Mouse (Mus musculus): Measurements from ENCODE around the gene C1qtnf1. TPM values are rescaled to one million over a fixed set of nuclear protein-coding genes. Genes with fewer than 3 reads are reported as not detected.

The C1qtnf1 gene
- polyA plus RNA-seq, 1 experiment from 2014 or later = 1.9 TPM

GRCm38 (mm10) chr11:118438665-118439414 lies 10.8 kb downstream of the C1qtnf1 start:
- no peaks in the 10 kb centered on the region for H3K4me1 ChIP-seq (replicated peaks)
- H3K27ac ChIP-seq (replicated peaks) = no peak overlapping the region
- H3K9me3 ChIP-seq (replicated peaks) = no peaks in the 10 kb centered on the region
- H3K9ac ChIP-seq = no peak overlapping the region
- 46% methylated on average over 11 of the region's 11 CpGs for WGBS (ENCODE audit: insufficient replicate concordance)
- H3K36me3 ChIP-seq (replicated peaks) = no peaks in the 10 kb centered on the region
- H3K4me2 ChIP-seq = no peak overlapping the region
- H3K4me3 ChIP-seq (replicated peaks) = no peak overlapping the region
- no peak for ATAC-seq (ENCODE audit: insufficient read depth)
- no peaks in the 10 kb centered on the region; the same call in none of the 2 replicates for H3K27me3 ChIP-seq

GRCm38 (mm10) chr11:118442691-118443090 lies 14.7 kb downstream of the C1qtnf1 start:
- ATAC-seq (ENCODE audit: insufficient read depth) = no peak
- no peaks in the 10 kb centered on the region for H3K9me3 ChIP-seq (replicated peaks)
- 68% methylated on average over 13 of the region's 13 CpGs for WGBS (ENCODE audit: insufficient replicate concordance)
- H3K4me2 ChIP-seq = no peak overlapping the region
- H3K9ac ChIP-seq = no peak overlapping the region
- no peak overlapping the region for H3K4me3 ChIP-seq (replicated peaks)
- H3K27ac ChIP-seq (replicated peaks) = no peak overlapping the region
- H3K27me3 ChIP-seq = peaks cover 8% of the 10 kb centered on the region; the same call in 1 of the 2 replicates
- no peaks in the 10 kb centered on the region for H3K36me3 ChIP-seq (replicated peaks)
- H3K4me1 ChIP-seq (replicated peaks) = no peaks in the 10 kb centered on the region

GRCm38 (mm10) chr11:118443201-118443970 lies 15.4 kb downstream of the C1qtnf1 start:
- no peak for ATAC-seq (ENCODE audit: insufficient read depth)
- H3K27me3 ChIP-seq = peaks cover 8% of the 10 kb centered on the region; the same call in 1 of the 2 replicates
- no peaks in the 10 kb centered on the region for H3K4me1 ChIP-seq (replicated peaks)
- no peak overlapping the region for H3K9ac ChIP-seq
- no peaks in the 10 kb centered on the region for H3K36me3 ChIP-seq (replicated peaks)
- H3K27ac ChIP-seq (replicated peaks) = no peak overlapping the region
- H3K4me3 ChIP-seq (replicated peaks) = no peak overlapping the region
- no peak overlapping the region for H3K4me2 ChIP-seq
- H3K9me3 ChIP-seq (replicated peaks) = no peaks in the 10 kb centered on the region
- 32% methylated on average over 11 of the region's 11 CpGs for WGBS (ENCODE audit: insufficient replicate concordance)

GRCm38 (mm10) chr11:118445843-118446242 lies 17.8 kb downstream of the C1qtnf1 start:
- Histone ChIP-seq H3K4me3 (replicated peaks) (no peak overlapping the region), H3K9ac (no peak overlapping the region), H3K4me2 (no peak overlapping the region), H3K27ac (replicated peaks) (no peak overlapping the region), H3K36me3 (replicated peaks) (no peaks in the 10 kb centered on the region), H3K9me3 (replicated peaks) (no peaks in the 10 kb centered on the region), H3K27me3 (peaks cover 8% of the 10 kb centered on the region; the same call in 1 of the 2 replicates), H3K4me1 (replicated peaks) (no peaks in the 10 kb centered on the region)
- 7% methylated on average over 3 of the region's 3 CpGs for WGBS (ENCODE audit: insufficient replicate concordance)
- ATAC-seq (ENCODE audit: insufficient read depth) = peak; percentile 41; the same call in 1 of the 2 replicates

- no peak overlapping the region for H3K9ac ChIP-seq
Measured at GRCm38 (mm10) chr11:118447346-118447745, 19.3 kb downstream of the C1qtnf1 start.

GRCm38 (mm10) chr11:118448385-118448784 lies 20.4 kb downstream of the C1qtnf1 start:
- Histone ChIP-seq H3K9ac (no peak overlapping the region), H3K9me3 (replicated peaks) (no peaks in the 10 kb centered on the region), H3K27me3 (peaks cover 8% of the 10 kb centered on the region; the same call in 1 of the 2 replicates), H3K4me1 (replicated peaks) (no peaks in the 10 kb centered on the region), H3K4me3 (replicated peaks) (no peak overlapping the region), H3K4me2 (no peak overlapping the region), H3K27ac (replicated peaks) (no peak overlapping the region), H3K36me3 (replicated peaks) (no peaks in the 10 kb centered on the region)
- no peak for ATAC-seq (ENCODE audit: insufficient read depth)
- WGBS (ENCODE audit: insufficient replicate concordance) = 64% methylated on average over 8 of the region's 8 CpGs

More at GRCm38 (mm10) chr11:118447346-118447745, 19.3 kb downstream of the C1qtnf1 start:
- H3K27me3 ChIP-seq = peaks cover 8% of the 10 kb centered on the region; the same call in 1 of the 2 replicates
- no peak for ATAC-seq (ENCODE audit: insufficient read depth)
- 46% methylated on average over 4 of the region's 4 CpGs for WGBS (ENCODE audit: insufficient replicate concordance)
- no peaks in the 10 kb centered on the region for H3K9me3 ChIP-seq (replicated peaks)
- H3K4me3 ChIP-seq (replicated peaks) = no peak overlapping the region
- no peak overlapping the region for H3K27ac ChIP-seq (replicated peaks)
- no peaks in the 10 kb centered on the region for H3K4me1 ChIP-seq (replicated peaks)
- H3K36me3 ChIP-seq (replicated peaks) = no peaks in the 10 kb centered on the region
- H3K4me2 ChIP-seq = no peak overlapping the region

- no peak overlapping the region for H3K4me3 ChIP-seq (replicated peaks)
- H3K27ac ChIP-seq (replicated peaks) = no peak overlapping the region
- H3K9me3 ChIP-seq (replicated peaks) = no peaks in the 10 kb centered on the region
- 69% methylated on average over 6 of the region's 6 CpGs for WGBS (ENCODE audit: insufficient replicate concordance)
- H3K36me3 ChIP-seq (replicated peaks) = no peaks in the 10 kb centered on the region
- H3K27me3 ChIP-seq = no peaks in the 10 kb centered on the region
- no peak overlapping the region for H3K9ac ChIP-seq
- no peak for ATAC-seq (ENCODE audit: insufficient read depth)
- no peak overlapping the region for H3K4me2 ChIP-seq
- H3K4me1 ChIP-seq (replicated peaks) = no peaks in the 10 kb centered on the region
Measured at GRCm38 (mm10) chr11:118451211-118451610, 23.2 kb downstream of the C1qtnf1 start.

- no peaks in the 10 kb centered on the region for H3K36me3 ChIP-seq (replicated peaks)
- H3K27me3 ChIP-seq = no peaks in the 10 kb centered on the region
- no peak for ATAC-seq (ENCODE audit: insufficient read depth)
- 48% methylated on average over 2 of the region's 2 CpGs for WGBS (ENCODE audit: insufficient replicate concordance)
- H3K27ac ChIP-seq (replicated peaks) = no peak overlapping the region
- 0 out of 2 replicates have a peak, but pooled peaks cover 3% of the 10 kb centered on the region for H3K4me1 ChIP-seq (replicated peaks)
- no peak overlapping the region for H3K4me3 ChIP-seq (replicated peaks)
- no peak overlapping the region for H3K4me2 ChIP-seq
- H3K9ac ChIP-seq = no peak overlapping the region
- no peaks in the 10 kb centered on the region for H3K9me3 ChIP-seq (replicated peaks)
Measured at GRCm38 (mm10) chr11:118452955-118453354, 25.0 kb downstream of the C1qtnf1 start.

GRCm38 (mm10) chr11:118453886-118454671 lies 26.1 kb downstream of the C1qtnf1 start:
- Histone ChIP-seq H3K36me3 (replicated peaks) (no peaks in the 10 kb centered on the region), H3K27me3 (no peaks in the 10 kb centered on the region), H3K4me1 (replicated peaks) (0 out of 2 replicates have a peak, but pooled peaks cover 3% of the 10 kb centered on the region), H3K9ac (no peak overlapping the region), H3K4me2 (no peak overlapping the region), H3K9me3 (replicated peaks) (no peaks in the 10 kb centered on the region), H3K4me3 (replicated peaks) (no peak overlapping the region), H3K27ac (replicated peaks) (no peak overlapping the region)
- 63% methylated on average over 11 of the region's 11 CpGs for WGBS (ENCODE audit: insufficient replicate concordance)
- no peak for ATAC-seq (ENCODE audit: insufficient read depth)

GRCm38 (mm10) chr11:118455788-118456187 lies 27.8 kb downstream of the C1qtnf1 start:
- peaks cover 3% of the 10 kb centered on the region; the same call in 1 of the 2 replicates for H3K4me1 ChIP-seq (replicated peaks)
- H3K27me3 ChIP-seq = no peaks in the 10 kb centered on the region
- no peaks in the 10 kb centered on the region for H3K36me3 ChIP-seq (replicated peaks)
- no peak for ATAC-seq (ENCODE audit: insufficient read depth)
- no peak overlapping the region for H3K4me3 ChIP-seq (replicated peaks)
- no peaks in the 10 kb centered on the region for H3K9me3 ChIP-seq (replicated peaks)
- WGBS (ENCODE audit: insufficient replicate concordance) = 53% methylated on average over 6 of the region's 6 CpGs
- no peak overlapping the region for H3K4me2 ChIP-seq
- H3K27ac ChIP-seq (replicated peaks) = no peak overlapping the region
- no peak overlapping the region for H3K9ac ChIP-seq
